8 mouse cellular contexts compared by ENCODE assay signal in the genomic region with DNA sequence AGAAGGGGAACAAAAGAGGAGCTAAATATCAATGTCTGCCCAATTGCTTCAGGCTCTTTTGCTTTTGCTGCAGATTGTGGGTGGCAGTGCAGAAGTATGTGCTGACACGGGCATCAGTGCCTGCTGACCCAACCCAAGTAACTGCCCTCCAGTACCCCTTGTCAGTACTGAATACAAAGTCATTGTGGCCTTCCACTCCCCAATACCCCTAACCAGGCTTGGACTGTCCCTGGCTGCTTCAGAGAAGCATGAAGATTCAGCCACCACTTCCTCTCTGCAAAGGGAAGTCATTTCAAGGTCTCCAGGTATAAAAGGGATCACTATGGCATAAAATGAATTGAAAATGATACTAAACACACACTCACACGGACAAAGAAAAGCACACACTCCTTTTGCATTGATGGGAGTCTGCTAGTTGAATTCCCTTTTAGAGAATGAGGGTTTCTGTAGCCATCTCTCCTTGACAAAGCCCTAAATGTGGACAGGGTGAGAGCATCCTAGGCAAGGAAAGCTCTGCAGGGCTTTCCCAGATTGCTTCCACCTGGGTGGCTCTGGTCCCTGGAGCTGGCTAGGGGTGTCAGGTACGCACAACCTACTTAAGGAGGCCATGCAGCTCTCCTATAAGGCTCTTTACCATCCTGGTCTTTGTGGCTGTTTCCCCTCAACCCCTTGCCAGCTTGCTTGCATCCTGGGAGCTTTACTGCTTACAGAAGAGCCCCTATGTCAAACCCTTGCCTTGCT. TPM values are rescaled to one million over a fixed set of nuclear protein-coding genes. Genes with fewer than 3 reads are reported as not detected.
A peak's percentile ranks its signal among the peaks of the same experiment; 100 is the strongest.
DNase-seq lines count a peak whose midpoint lies in the region; ATAC-seq and TF ChIP-seq lines count a peak whose summit lies in the region.

No protein-coding gene starts in this region.

- H3K27me3 ChIP-seq in lung, postnatal 0 days (replicated peaks; ENCODE audit: insufficient read depth, low read length), result no peaks in the 10 kb centered on the region
- no peaks in the 10 kb centered on the region; the same call in 1 of the 2 replicates for H3K27me3 ChIP-seq in embryonic facial prominence, embryonic 12.5 days
- H3K27me3 ChIP-seq in intestine, postnatal 0 days (replicated peaks; ENCODE audit: control insufficient read depth, insufficient read depth, low read length), result no peaks in the 10 kb centered on the region
- no peaks in the 10 kb centered on the region for H3K27me3 ChIP-seq in stomach, embryonic 14.5 days (ENCODE audit: control insufficient read depth, insufficient read depth, low read length)

- no peak for TF ChIP-seq CTCF in lung, postnatal 0 days (IDR thresholded peaks at IDR 0.05)
- TF ChIP-seq CTCF in intestine, postnatal 0 days (IDR thresholded peaks at IDR 0.05; ENCODE audit: low read depth), result no peak

- TF ChIP-seq EP300 in lung, postnatal 0 days (IDR thresholded peaks at IDR 0.05), result no peak

- ATAC-seq in lung, postnatal 0 days, result no peak
- no peak for ATAC-seq in embryonic facial prominence, embryonic 12.5 days (ENCODE audit: insufficient number of reproducible peaks, insufficient read depth, low FRiP score, low TSS enrichment)
- ATAC-seq in intestine, postnatal 0 days, result no peak
- no peak for ATAC-seq in stomach, embryonic 14.5 days (ENCODE audit: insufficient number of reproducible peaks, insufficient read depth, low FRiP score, low read depth)

- no peaks in the 10 kb centered on the region for H3K36me3 ChIP-seq in lung, postnatal 0 days (ENCODE audit: insufficient read depth, low read length)
- H3K36me3 ChIP-seq in embryonic facial prominence, embryonic 12.5 days, result no peaks in the 10 kb centered on the region
- no peaks in the 10 kb centered on the region for H3K36me3 ChIP-seq in intestine, postnatal 0 days (ENCODE audit: control insufficient read depth, insufficient read depth)
- no peaks in the 10 kb centered on the region for H3K36me3 ChIP-seq in stomach, embryonic 14.5 days (ENCODE audit: control insufficient read depth, insufficient read depth, low read length)

- no peak overlapping the region for H3K4me3 ChIP-seq in lung, postnatal 0 days (ENCODE audit: low read depth, low read length)
- peak overlapping the region; percentile 40 for H3K4me3 ChIP-seq in embryonic facial prominence, embryonic 12.5 days
- H3K4me3 ChIP-seq in intestine, postnatal 0 days (ENCODE audit: low read depth, low read length), result peak overlapping the region; percentile 34; the same call in 1 of the 2 replicates
- H3K4me3 ChIP-seq in stomach, embryonic 14.5 days (ENCODE audit: low read depth, low read length), result peak overlapping the region; percentile 35

- H3K4me2 ChIP-seq in lung, postnatal 0 days (replicated peaks; ENCODE audit: low read depth, low read length), result peak overlapping the region; percentile 64
- H3K4me2 ChIP-seq in embryonic facial prominence, embryonic 12.5 days (replicated peaks), result peak overlapping the region; percentile 52
- peak overlapping the region; percentile 60 for H3K4me2 ChIP-seq in intestine, postnatal 0 days (replicated peaks; ENCODE audit: low read depth)
- H3K4me2 ChIP-seq in stomach, embryonic 14.5 days (replicated peaks; ENCODE audit: low read depth, low read length), result peak overlapping the region; percentile 46

- H3K27ac ChIP-seq in lung, postnatal 0 days (ENCODE audit: low read length), result no peak overlapping the region
- H3K27ac ChIP-seq in embryonic facial prominence, embryonic 12.5 days, result 0 out of 2 replicates have a peak overlapping the region, but pooled peaks have one; percentile 6
- no peak overlapping the region for H3K27ac ChIP-seq in intestine, postnatal 0 days (ENCODE audit: low read depth, low read length)
- H3K27ac ChIP-seq in stomach, embryonic 14.5 days (ENCODE audit: low read length), result no peak overlapping the region

- WGBS in lung, postnatal 0 days, result 67% methylated on average over 3 of the region's 3 CpGs
- WGBS in embryonic facial prominence, embryonic 12.5 days, result 33% methylated on average over 3 of the region's 3 CpGs
- WGBS in intestine, postnatal 0 days, result 56% methylated on average over 3 of the region's 3 CpGs
- 55% methylated on average over 3 of the region's 3 CpGs for WGBS in stomach, embryonic 14.5 days

- no peak overlapping the region for H3K9ac ChIP-seq in lung, postnatal 0 days (replicated peaks; ENCODE audit: low read depth)
- peak overlapping the region; percentile 55 for H3K9ac ChIP-seq in embryonic facial prominence, embryonic 12.5 days
- no peak overlapping the region for H3K9ac ChIP-seq in intestine, postnatal 0 days (ENCODE audit: low read depth, low read length)
- no peak overlapping the region for H3K9ac ChIP-seq in stomach, embryonic 14.5 days (replicated peaks; ENCODE audit: low read depth, low read length)

- intact Hi-C loops in gastrocnemius, postnatal 36 days (cut with DNase I), result no loop called here

- no peaks in the 10 kb centered on the region for H3K9me3 ChIP-seq in lung, postnatal 0 days (ENCODE audit: low read length)
- no peaks in the 10 kb centered on the region for H3K9me3 ChIP-seq in embryonic facial prominence, embryonic 12.5 days
- no peaks in the 10 kb centered on the region for H3K9me3 ChIP-seq in intestine, postnatal 0 days (ENCODE audit: control insufficient read depth)
- no peaks in the 10 kb centered on the region for H3K9me3 ChIP-seq in stomach, embryonic 14.5 days (ENCODE audit: control insufficient read depth, low read depth, low read length)

- DNase-seq in lung, postnatal 0 days (ENCODE audit: low spot score), result no peak
- no peak for DNase-seq in lung, postnatal 36 days
- no peak for DNase-seq in gastrocnemius, postnatal 36 days
- no peak for DNase-seq in urinary bladder, postnatal 14 days (ENCODE audit: low spot score)
- no peak for DNase-seq in gastrocnemius, adult 8-10 months (ENCODE audit: low spot score in 2 of 2)

- no peaks in the 10 kb centered on the region for H3K4me1 ChIP-seq in lung, postnatal 0 days (ENCODE audit: insufficient read depth, low read depth, low read length)
- no peaks in the 10 kb centered on the region for H3K4me1 ChIP-seq in embryonic facial prominence, embryonic 12.5 days
- H3K4me1 ChIP-seq in intestine, postnatal 0 days (replicated peaks; ENCODE audit: control insufficient read depth, insufficient read depth, low read length), result no peaks in the 10 kb centered on the region
- no peaks in the 10 kb centered on the region for H3K4me1 ChIP-seq in stomach, embryonic 14.5 days (ENCODE audit: control insufficient read depth, insufficient read depth, low read length)

RNA-seq across cellular contexts. Expression of gene Arhgef9, which starts 1.1 kb away (rescaled TPM):
- polyA plus RNA-seq in lung, postnatal 0 days (2015; fragmentation: Nextera tagmentation; extraction: Ambion mirVana), result 4.2 and 5.1 TPM in 2 replicates
- polyA plus RNA-seq in embryonic facial prominence, embryonic 12.5 days (2016; fragmentation: Nextera tagmentation; extraction: Ambion mirVana), result 22.6 and 26.5 TPM in 2 replicates
- 2.8 and 3.1 TPM in 2 replicates for polyA plus RNA-seq in intestine, postnatal 0 days (2015; fragmentation: Nextera tagmentation; extraction: Ambion mirVana)
- 13.8 and 16.7 TPM in 2 replicates for polyA plus RNA-seq in stomach, embryonic 14.5 days (2014; fragmentation: Nextera tagmentation; extraction: Ambion mirVana)
- total RNA-seq in gastrocnemius, postnatal 36 days (2021), result 10 to 100 TPM in 1 of 2 experiments, 1 to 10 TPM in 1; 10.0 to 12.9 TPM
- 10 to 100 TPM; 13.4 to 14.3 (median 14.0) TPM for total RNA-seq in gastrocnemius, adult 8-10 months (2022)
